Mouse (Mus musculus): ENCODE results near the gene Tex26. TPM values are rescaled to one million over a fixed set of nuclear protein-coding genes. Genes with fewer than 3 reads are reported as not detected.

The Tex26 gene
- polyA plus RNA-seq, 1 experiment from 2014 or later, result not detected

DNA sequence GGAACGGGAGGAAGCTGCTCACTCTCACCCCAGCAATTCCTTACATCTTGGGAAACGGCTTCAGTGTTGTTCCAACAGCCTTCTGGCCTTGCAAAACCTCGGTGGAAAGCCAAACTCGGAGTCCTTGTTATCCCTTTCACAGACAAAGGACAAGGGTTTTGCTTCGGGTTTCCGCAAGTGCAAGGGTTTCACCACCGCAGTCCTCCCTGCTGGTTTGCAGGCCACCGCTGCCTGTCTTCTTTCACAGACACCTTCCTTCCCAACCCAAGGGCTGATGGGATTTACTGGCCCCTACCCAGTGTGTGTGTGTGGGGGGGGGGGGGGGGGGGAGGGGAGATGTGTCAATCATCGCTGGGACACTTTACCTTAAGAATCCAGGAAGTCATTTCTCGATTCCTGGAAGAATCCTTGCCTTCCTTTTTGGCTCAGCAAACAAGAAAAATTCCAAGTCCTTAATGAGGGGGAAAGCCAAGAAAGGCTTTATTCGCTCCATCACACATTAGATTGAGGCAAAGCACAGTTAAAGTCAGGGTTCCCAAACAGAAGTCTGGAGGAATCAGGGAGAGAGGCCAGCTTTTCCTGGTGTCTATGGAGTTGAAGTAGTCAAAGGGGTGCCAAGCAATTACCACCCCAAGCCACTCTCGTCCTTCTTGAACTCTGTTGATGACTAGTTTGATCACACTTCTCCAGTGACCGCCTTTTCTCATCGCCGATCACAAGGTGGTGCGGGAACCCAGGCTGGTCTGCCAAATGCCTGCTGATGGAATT lies 35.4 kb downstream of the Tex26 start:
- no peak overlapping the region for H3K4me2 ChIP-seq (ENCODE audit: low read depth, low read length)
- H3K27ac ChIP-seq (ENCODE audit: low read depth), result no peak overlapping the region
- no peaks in the 10 kb centered on the region for H3K36me3 ChIP-seq (replicated peaks; ENCODE audit: insufficient read depth, low read length)
- WGBS (ENCODE audit: insufficient replicate concordance), result 86% methylated on average over 16 of the region's 16 CpGs
- H3K27me3 ChIP-seq (ENCODE audit: insufficient read depth, low read length), result no peaks in the 10 kb centered on the region
- no peak for TF ChIP-seq EP300 (IDR thresholded peaks at IDR 0.05; ENCODE audit: low read depth)
- TF ChIP-seq CTCF (IDR thresholded peaks at IDR 0.05; ENCODE audit: low read depth), result no peak
- no peak overlapping the region for H3K9ac ChIP-seq (replicated peaks)
- H3K4me3 ChIP-seq (ENCODE audit: low read depth, low read length), result no peak overlapping the region
- H3K4me1 ChIP-seq (ENCODE audit: insufficient read depth), result no peaks in the 10 kb centered on the region
- H3K9me3 ChIP-seq (ENCODE audit: low read length), result no peaks in the 10 kb centered on the region; the same call in 1 of the 2 replicates
- DNase-seq, result no peak
- ATAC-seq, result no peak

GRCm38 (mm10) chr5:149481920-149482319 lies 42.5 kb downstream of the Tex26 start:
- no peaks in the 10 kb centered on the region for H3K36me3 ChIP-seq (replicated peaks; ENCODE audit: insufficient read depth, low read length)
- TF ChIP-seq EP300 (IDR thresholded peaks at IDR 0.05; ENCODE audit: low read depth) (no peak), CTCF (IDR thresholded peaks at IDR 0.05; ENCODE audit: low read depth) (no peak)
- 88% methylated on average over 7 of the region's 7 CpGs for WGBS (ENCODE audit: insufficient replicate concordance)
- no peak overlapping the region for H3K4me2 ChIP-seq (ENCODE audit: low read depth, low read length)
- H3K9me3 ChIP-seq (ENCODE audit: low read length), result no peaks in the 10 kb centered on the region; the same call in 1 of the 2 replicates
- no peaks in the 10 kb centered on the region for H3K4me1 ChIP-seq (ENCODE audit: insufficient read depth)
- ATAC-seq, result no peak
- no peak overlapping the region for H3K9ac ChIP-seq (replicated peaks)
- H3K4me3 ChIP-seq (ENCODE audit: low read depth, low read length), result no peak overlapping the region
- no peak for DNase-seq
- no peak overlapping the region for H3K27ac ChIP-seq (ENCODE audit: low read depth)
- no peaks in the 10 kb centered on the region for H3K27me3 ChIP-seq (ENCODE audit: insufficient read depth, low read length)

DNA sequence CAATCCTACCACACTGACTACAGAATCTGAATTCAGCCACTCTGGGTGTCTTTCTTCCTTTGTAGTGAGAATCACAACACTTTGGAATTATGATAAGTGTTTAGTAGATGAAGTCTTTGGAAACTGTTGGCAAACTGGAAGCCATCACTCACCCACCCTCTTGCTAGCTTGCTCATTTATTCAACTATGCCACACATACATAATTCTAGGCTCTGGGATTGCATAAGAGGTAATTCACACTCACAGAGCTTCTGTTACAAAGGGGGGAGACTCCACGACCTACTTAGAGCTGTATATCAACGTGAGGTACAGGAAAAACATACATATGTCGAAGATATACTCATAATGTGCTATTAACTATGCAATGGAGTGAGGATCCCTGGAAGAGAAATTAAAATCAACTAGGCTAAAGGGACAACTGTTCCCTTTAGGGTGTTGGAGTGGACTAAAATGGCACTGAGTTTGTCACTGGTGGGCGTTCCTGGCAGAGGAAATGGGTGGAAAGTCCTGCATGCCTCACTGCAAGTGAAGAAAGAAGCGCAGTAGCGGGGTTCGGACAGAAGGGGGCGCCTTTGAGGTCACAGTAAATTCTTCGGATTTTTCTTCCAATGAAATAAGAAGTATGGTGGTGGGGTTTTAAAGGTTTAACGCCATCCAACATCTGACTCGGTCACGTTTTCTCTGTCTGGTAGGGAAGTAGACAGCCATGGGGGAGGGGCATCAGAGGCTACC lies 44.0 kb downstream of the Tex26 start:
- ATAC-seq (no peak), DNase-seq (peak; percentile 22)
- H3K4me1 ChIP-seq (ENCODE audit: insufficient read depth), result no peaks in the 10 kb centered on the region
- no peaks in the 10 kb centered on the region for H3K9me3 ChIP-seq (ENCODE audit: low read length)
- no peak overlapping the region for H3K4me3 ChIP-seq (ENCODE audit: low read depth, low read length)
- no peaks in the 10 kb centered on the region for H3K27me3 ChIP-seq (ENCODE audit: insufficient read depth, low read length)
- H3K9ac ChIP-seq (replicated peaks), result no peak overlapping the region
- H3K36me3 ChIP-seq (replicated peaks; ENCODE audit: insufficient read depth, low read length), result no peaks in the 10 kb centered on the region
- no peak overlapping the region for H3K4me2 ChIP-seq (ENCODE audit: low read depth, low read length)
- no peak overlapping the region for H3K27ac ChIP-seq (ENCODE audit: low read depth)
- TF ChIP-seq CTCF (IDR thresholded peaks at IDR 0.05; ENCODE audit: low read depth) (peak; percentile 41), EP300 (IDR thresholded peaks at IDR 0.05; ENCODE audit: low read depth) (no peak)
- 59% methylated on average over 12 of the region's 12 CpGs for WGBS (ENCODE audit: insufficient replicate concordance)

DNA sequence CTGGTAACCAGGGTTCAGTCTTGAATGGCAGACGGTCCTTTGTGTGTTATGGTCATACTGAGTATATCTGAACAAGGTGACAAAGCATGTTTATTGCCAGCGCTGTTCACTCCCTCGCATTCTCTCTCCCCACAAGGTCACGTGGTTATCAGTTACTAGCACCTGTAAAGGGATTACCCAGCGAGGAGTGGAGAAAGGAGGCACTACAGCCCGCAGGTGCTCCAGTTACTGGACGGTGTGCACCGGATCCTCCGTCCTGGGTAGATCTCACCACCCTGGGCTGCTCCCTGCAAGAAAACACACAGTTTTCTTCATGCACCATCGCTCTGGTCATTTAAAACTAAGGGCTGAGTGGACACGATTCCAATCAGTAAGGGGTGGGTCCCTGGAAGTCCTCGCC lies 44.8 kb downstream of the Tex26 start:
- Histone ChIP-seq H3K27me3 (ENCODE audit: insufficient read depth, low read length) (no peaks in the 10 kb centered on the region), H3K36me3 (replicated peaks; ENCODE audit: insufficient read depth, low read length) (no peaks in the 10 kb centered on the region), H3K4me3 (ENCODE audit: low read depth, low read length) (no peak overlapping the region), H3K9me3 (ENCODE audit: low read length) (no peaks in the 10 kb centered on the region), H3K9ac (replicated peaks) (no peak overlapping the region), H3K27ac (ENCODE audit: low read depth) (no peak overlapping the region), H3K4me2 (ENCODE audit: low read depth, low read length) (no peak overlapping the region), H3K4me1 (ENCODE audit: insufficient read depth) (no peaks in the 10 kb centered on the region)
- no peak for DNase-seq
- WGBS (ENCODE audit: insufficient replicate concordance), result 58% methylated on average over 12 of the region's 12 CpGs
- TF ChIP-seq EP300 (IDR thresholded peaks at IDR 0.05; ENCODE audit: low read depth) (no peak), CTCF (IDR thresholded peaks at IDR 0.05; ENCODE audit: low read depth) (no peak)
- no peak for ATAC-seq

DNA sequence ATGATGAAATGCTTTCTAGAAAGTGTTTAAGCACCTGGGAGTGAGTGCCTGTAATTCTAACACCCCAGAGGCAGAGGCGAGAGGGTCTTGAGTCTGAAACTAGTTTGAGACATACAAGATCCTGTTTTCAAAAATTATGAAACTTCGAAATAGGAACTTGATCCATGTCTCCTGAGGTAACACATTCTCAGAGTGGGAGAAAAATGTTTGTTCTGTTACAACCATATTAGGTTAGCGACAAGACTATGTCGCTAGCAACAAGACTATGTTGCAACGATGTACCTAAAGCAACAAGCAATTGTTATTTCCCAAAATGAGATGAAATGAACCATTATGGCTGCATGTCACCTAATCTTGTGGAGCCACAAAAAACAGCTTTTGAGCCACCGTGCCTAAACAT lies 46.0 kb downstream of the Tex26 start:
- DNase-seq (no peak), ATAC-seq (no peak)
- no peaks in the 10 kb centered on the region for H3K9me3 ChIP-seq (ENCODE audit: low read length)
- H3K4me2 ChIP-seq (ENCODE audit: low read depth, low read length), result no peak overlapping the region
- H3K27ac ChIP-seq (ENCODE audit: low read depth), result no peak overlapping the region
- H3K27me3 ChIP-seq (ENCODE audit: insufficient read depth, low read length), result no peaks in the 10 kb centered on the region
- no peaks in the 10 kb centered on the region for H3K4me1 ChIP-seq (ENCODE audit: insufficient read depth)
- no peak overlapping the region for H3K9ac ChIP-seq (replicated peaks)
- no peaks in the 10 kb centered on the region for H3K36me3 ChIP-seq (replicated peaks; ENCODE audit: insufficient read depth, low read length)
- H3K4me3 ChIP-seq (ENCODE audit: low read depth, low read length), result no peak overlapping the region
- WGBS (ENCODE audit: insufficient replicate concordance), result 78% methylated on average over 6 of the region's 6 CpGs
- TF ChIP-seq EP300 (IDR thresholded peaks at IDR 0.05; ENCODE audit: low read depth) (no peak), CTCF (IDR thresholded peaks at IDR 0.05; ENCODE audit: low read depth) (no peak)

GRCm38 (mm10) chr5:149488360-149489021 lies 49.0 kb downstream of the Tex26 start:
- H3K4me3 ChIP-seq (ENCODE audit: low read depth, low read length), result no peak overlapping the region
- H3K9me3 ChIP-seq (ENCODE audit: low read length), result no peaks in the 10 kb centered on the region
- no peaks in the 10 kb centered on the region for H3K36me3 ChIP-seq (replicated peaks; ENCODE audit: insufficient read depth, low read length)
- no peak overlapping the region for H3K4me2 ChIP-seq (ENCODE audit: low read depth, low read length)
- WGBS (ENCODE audit: insufficient replicate concordance), result 51% methylated on average over 11 of the region's 11 CpGs
- no peaks in the 10 kb centered on the region for H3K27me3 ChIP-seq (ENCODE audit: insufficient read depth, low read length)
- H3K9ac ChIP-seq (replicated peaks), result no peak overlapping the region
- no peak overlapping the region for H3K27ac ChIP-seq (ENCODE audit: low read depth)
- no peak for DNase-seq
- ATAC-seq, result no peak
- H3K4me1 ChIP-seq (ENCODE audit: insufficient read depth), result no peaks in the 10 kb centered on the region
- TF ChIP-seq EP300 (IDR thresholded peaks at IDR 0.05; ENCODE audit: low read depth) (no peak), CTCF (IDR thresholded peaks at IDR 0.05; ENCODE audit: low read depth) (no peak)
